Mouse (Mus musculus): ENCODE data around the gene Incenp. TPM values are rescaled to one million over a fixed set of nuclear protein-coding genes. Genes with fewer than 3 reads are reported as not detected.

Incenp gene
- polyA plus RNA-seq (2012; rRNA removed) = 5.5 and 7.7 TPM in 2 replicates

DNA sequence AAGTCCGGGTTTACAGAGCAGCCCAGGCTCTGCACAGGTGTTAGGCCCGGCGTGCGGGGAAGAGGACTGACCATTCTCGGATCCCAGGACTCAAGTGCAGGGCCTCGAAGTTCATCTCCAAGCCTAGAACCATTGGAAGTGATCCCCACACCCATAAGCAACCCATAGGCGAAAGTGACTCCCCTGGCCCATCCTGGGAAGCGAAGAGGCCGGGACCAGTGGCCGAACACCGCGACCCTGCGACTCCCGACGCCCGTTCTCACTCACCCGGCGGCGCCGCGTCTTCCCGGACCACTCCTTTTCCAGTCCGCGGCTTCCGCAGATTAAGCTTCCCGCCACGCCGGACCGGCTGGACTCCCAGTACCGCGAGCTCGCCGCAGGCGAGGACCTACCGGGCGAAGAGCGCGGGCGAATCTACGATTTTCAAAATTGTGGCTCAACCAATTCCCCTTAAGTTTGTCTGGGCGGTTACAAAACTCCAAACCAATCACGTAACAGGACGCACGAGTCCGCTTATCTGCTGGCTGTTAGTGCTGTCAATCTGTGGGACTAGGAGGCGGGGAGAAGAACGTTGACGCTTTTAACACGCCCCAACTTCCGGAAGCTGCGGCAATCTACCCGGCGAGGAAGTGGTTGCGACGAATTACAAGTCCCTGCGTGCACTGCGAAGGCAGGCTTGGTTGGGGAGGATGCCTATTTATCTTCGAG, at the start of gene Incenp:
TSS of gene Incenp (minus strand) at position 480 of the 708 bp plus-strand sequence.
- peak; percentile 90 for DNase-seq
- WGBS = under 1% methylated on average over 58 of the region's 58 CpGs
- peak within 1 kb of the TSS; percentile 89 for H3K4me3 ChIP-seq (replicated peaks; ENCODE audit: extremely low read depth, low read depth, low read length)

DNA sequence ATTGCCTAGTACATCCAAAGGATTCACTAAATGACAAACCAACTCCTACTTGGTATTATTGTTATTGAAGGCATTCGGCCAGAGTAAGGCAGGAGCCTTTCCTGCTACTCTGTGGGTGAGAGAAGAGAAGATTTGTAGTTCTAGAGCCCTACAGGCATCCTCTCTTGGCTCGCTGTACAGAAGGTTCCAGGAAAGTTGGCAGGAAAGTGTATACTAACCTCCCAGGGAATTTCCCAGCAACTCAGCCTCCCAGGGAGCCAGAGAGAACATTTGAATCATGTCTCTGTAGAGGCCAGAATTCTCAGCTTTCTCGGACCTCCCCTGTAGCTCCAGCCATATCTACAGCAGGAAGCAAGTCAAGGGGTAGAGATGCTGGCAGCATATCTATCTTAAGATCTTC, 47.6 kb upstream of the Incenp start:
- H3K4me3 ChIP-seq (replicated peaks; ENCODE audit: extremely low read depth, low read depth, low read length) = no peak overlapping the region
- no peak for DNase-seq
- WGBS = 25% methylated on average over 3 of the region's 3 CpGs
- H3K4me1 ChIP-seq (ENCODE audit: control insufficient read depth, insufficient read depth, low read length) = peaks cover 15% of the 10 kb centered on the region
- TF ChIP-seq CTCF (IDR thresholded peaks at IDR 0.05; ENCODE audit: insufficient read depth, low read length) (no peak), POLR2A (IDR thresholded peaks at IDR 0.05; ENCODE audit: borderline replicate concordance, extremely low read depth, low read depth, low read length) (no peak)

More for the DNA sequence above, at the start of gene Incenp:
- peaks cover 5% of the 10 kb centered on the region for H3K4me1 ChIP-seq (ENCODE audit: control insufficient read depth, insufficient read depth, low read length)
- TF ChIP-seq POLR2A (IDR thresholded peaks at IDR 0.05; ENCODE audit: borderline replicate concordance, extremely low read depth, low read depth, low read length) = peak; percentile 98
- no peak for TF ChIP-seq CTCF (IDR thresholded peaks at IDR 0.05; ENCODE audit: insufficient read depth, low read length)

DNA sequence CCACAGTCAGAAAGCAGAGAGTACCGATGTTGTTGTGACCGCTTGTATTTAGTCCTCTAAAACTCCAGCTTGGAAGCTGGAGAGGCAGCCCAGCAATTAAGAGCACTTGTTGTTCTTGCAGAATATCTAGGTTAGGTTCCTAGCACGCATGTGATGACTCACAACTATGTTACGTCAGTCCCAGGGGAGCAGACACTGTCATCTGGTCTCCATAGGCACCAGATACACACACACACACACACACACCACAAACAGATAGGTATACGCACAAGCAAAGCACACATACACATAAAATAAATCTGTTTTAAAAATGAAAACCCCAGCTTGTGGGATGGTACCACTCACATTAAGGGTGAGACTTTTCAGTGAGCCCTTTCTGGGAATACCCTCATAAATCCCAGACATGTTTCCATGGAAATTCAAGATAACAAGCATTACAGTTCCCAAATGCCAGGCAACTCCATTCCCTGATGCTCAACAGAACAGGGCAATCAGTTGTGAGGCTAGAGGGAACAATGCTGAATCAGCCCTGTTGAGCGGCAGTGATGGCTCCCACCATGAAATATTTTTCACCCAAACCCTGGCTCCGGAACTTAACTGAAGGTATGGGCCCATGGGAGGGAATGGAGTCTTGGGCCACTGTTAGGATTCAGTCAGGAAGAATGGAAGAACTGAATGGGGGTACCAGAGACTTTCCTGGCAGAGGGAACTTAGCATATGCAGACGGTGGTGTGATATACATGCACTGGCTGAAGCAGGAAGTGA, 46.6 kb upstream of the Incenp start:
- no peak for DNase-seq
- no peak for TF ChIP-seq POLR2A (IDR thresholded peaks at IDR 0.05; ENCODE audit: borderline replicate concordance, extremely low read depth, low read depth, low read length)

DNA sequence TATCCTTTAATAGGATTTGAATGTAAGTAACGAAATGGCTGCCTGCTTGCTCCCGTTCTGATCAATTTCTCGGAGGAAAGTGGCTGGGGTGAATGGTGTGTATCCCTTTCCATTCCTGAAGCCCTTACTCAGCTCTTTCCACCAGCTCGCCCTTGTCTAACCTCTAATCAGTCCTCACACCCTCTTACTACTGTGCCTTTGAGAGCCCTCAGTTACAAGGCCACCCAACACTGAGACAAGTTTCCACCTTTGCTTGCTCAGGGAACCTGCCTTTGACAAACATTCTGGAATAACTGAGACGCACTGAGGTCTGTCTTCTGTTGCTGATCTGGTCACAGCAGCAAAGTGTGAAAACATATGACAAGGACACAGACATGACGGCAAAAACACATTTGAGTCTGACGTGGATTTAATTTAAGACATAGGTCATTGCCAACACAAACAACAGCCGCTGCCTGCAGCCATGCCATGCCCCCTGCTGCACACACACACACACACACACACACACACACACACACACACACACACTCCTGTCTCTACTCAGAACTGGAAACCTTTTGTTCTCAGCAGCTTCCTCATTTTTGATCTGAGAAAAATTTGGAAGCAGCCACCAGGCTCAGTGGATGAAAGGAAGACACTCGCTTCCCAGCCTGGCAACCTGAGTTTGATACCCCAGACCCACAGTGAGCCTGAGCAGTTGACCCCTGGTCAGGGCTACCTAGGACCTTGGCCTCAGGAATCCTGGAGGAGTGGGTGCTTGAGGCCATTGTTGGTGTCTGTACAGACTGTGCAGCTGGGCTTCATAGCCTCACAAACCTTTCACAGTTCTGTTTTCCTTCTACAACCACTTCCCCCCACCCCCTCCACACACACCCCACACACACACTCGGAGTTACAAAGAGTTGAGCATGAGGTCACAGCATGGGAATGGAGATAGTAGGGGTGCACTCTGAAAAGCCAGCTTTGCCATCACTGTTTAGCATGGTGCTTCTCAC, 43.5 kb upstream of the Incenp start:
- 41% methylated on average over 10 of the region's 10 CpGs for WGBS
- Histone ChIP-seq H3K4me3 (replicated peaks; ENCODE audit: extremely low read depth, low read depth, low read length) (no peak overlapping the region), H3K4me1 (ENCODE audit: control insufficient read depth, insufficient read depth, low read length) (peaks cover 15% of the 10 kb centered on the region)
- no peak for DNase-seq
- no peak for TF ChIP-seq POLR2A (IDR thresholded peaks at IDR 0.05; ENCODE audit: borderline replicate concordance, extremely low read depth, low read depth, low read length)
- TF ChIP-seq CTCF (IDR thresholded peaks at IDR 0.05; ENCODE audit: insufficient read depth, low read length) = no peak

More for the DNA sequence above, 46.6 kb upstream of the Incenp start:
- 68% methylated on average over 8 of the region's 8 CpGs for WGBS
- Histone ChIP-seq H3K4me1 (ENCODE audit: control insufficient read depth, insufficient read depth, low read length) (peaks cover 15% of the 10 kb centered on the region), H3K4me3 (replicated peaks; ENCODE audit: extremely low read depth, low read depth, low read length) (no peak overlapping the region)

DNA sequence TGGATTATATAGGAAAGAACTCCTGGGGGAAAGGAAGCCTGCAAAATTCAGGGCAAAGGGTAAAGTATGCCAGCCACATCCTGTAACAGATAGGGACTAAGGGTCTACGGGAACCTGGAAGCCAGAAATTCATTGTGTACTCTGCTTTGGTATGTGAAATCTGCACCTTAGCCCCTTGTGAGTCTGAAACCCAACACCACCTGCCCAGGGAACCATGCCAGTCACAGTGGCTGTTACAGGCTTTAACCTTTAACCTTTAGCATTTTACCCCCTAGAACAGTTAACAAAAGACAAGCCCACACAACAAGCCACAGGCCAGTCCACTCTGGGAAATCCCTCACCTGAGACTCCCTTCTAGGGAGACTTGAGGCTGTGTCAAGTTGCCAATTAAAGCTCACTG, 42.5 kb upstream of the Incenp start:
- TF ChIP-seq POLR2A (IDR thresholded peaks at IDR 0.05; ENCODE audit: borderline replicate concordance, extremely low read depth, low read depth, low read length) (no peak), CTCF (IDR thresholded peaks at IDR 0.05; ENCODE audit: insufficient read depth, low read length) (no peak)
- WGBS = 71% methylated on average over 1 of the region's 1 CpGs
- Histone ChIP-seq H3K4me3 (replicated peaks; ENCODE audit: extremely low read depth, low read depth, low read length) (no peak overlapping the region), H3K4me1 (ENCODE audit: control insufficient read depth, insufficient read depth, low read length) (peaks cover 15% of the 10 kb centered on the region)
- no peak for DNase-seq

DNA sequence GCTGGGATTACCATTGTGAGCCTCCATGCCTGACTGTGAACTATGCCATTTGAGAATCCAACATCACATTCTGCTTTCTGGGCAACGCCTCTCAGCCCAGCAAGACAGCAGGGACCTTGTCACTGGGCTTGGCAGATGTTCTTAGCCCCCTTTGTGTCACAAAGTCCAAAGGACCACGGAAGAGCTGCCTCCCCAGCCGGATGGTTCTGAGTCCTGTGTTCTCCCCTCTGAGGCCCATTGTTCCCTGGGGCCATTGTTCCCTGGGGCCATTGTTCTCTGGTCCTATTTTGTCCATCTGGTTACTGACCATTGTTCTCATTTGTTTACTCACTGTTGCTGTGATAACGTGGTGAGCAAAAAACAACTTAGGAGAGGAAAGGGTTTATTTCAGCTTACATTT, 41.6 kb upstream of the Incenp start:
- DNase-seq = no peak
- H3K4me1 ChIP-seq (ENCODE audit: control insufficient read depth, insufficient read depth, low read length) = peaks cover 15% of the 10 kb centered on the region
- TF ChIP-seq POLR2A (IDR thresholded peaks at IDR 0.05; ENCODE audit: borderline replicate concordance, extremely low read depth, low read depth, low read length) (no peak), CTCF (IDR thresholded peaks at IDR 0.05; ENCODE audit: insufficient read depth, low read length) (no peak)
- 51% methylated on average over 4 of the region's 4 CpGs for WGBS
- H3K4me3 ChIP-seq (replicated peaks; ENCODE audit: extremely low read depth, low read depth, low read length) = no peak overlapping the region

DNA sequence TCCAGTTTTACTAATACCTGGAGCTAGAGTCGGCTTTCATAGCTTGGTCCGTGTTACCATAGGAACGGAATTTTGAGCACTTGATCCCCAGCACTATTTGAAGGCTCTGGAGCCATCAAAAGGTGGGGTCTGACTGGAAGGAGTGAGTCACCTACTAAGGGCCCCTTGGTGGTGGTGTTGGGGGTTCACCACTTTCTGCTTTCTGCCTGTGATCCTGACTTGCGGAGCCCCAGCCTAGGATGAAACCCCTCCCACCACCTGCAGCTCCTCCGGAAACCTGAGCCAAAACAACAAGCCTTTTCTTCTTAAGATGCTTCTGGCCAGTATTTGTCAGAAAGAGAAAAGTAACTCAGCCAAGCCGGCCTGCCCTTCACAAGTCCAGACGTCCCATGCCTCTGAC, 40.5 kb upstream of the Incenp start:
- TF ChIP-seq CTCF (IDR thresholded peaks at IDR 0.05; ENCODE audit: insufficient read depth, low read length) (no peak), POLR2A (IDR thresholded peaks at IDR 0.05; ENCODE audit: borderline replicate concordance, extremely low read depth, low read depth, low read length) (no peak)
- 71% methylated on average over 7 of the region's 7 CpGs for WGBS
- Histone ChIP-seq H3K4me3 (replicated peaks; ENCODE audit: extremely low read depth, low read depth, low read length) (no peak overlapping the region), H3K4me1 (ENCODE audit: control insufficient read depth, insufficient read depth, low read length) (peaks cover 12% of the 10 kb centered on the region)
- DNase-seq = no peak

DNA sequence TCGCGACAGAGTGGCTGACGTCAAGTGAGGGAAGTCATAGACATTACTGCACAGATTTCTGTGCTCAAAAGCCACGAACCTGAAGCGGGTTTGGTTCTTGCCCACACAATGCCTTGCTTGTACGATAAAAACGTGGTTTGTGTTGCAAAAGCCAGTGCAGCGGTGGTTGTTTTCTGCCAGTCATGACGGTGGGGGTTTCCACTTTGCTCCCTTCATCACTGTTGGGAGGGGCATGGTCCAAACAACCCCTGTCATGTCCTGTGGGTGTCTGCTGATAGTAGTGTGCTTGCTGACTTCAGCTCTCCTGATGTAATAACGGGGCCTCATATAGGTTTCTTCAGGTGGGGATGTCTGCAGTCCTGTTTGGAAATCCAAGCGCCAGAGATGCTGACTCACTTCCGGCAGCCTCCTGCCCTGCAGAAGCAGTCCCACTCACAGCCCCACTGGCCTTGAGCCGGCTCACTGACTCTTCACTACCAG, 39.5 kb upstream of the Incenp start:
- no peak for DNase-seq
- H3K4me3 ChIP-seq (replicated peaks; ENCODE audit: extremely low read depth, low read depth, low read length) = no peak overlapping the region
- no peak for TF ChIP-seq CTCF (IDR thresholded peaks at IDR 0.05; ENCODE audit: insufficient read depth, low read length)
- no peak for TF ChIP-seq POLR2A (IDR thresholded peaks at IDR 0.05; ENCODE audit: borderline replicate concordance, extremely low read depth, low read depth, low read length)
- 45% methylated on average over 13 of the region's 13 CpGs for WGBS
- peaks cover 12% of the 10 kb centered on the region for H3K4me1 ChIP-seq (ENCODE audit: control insufficient read depth, insufficient read depth, low read length)
